Mouse (Mus musculus): ENCODE measurements around the gene Cubn. TPM values are rescaled to one million over a fixed set of nuclear protein-coding genes. Genes with fewer than 3 reads are reported as not detected.

Cubn gene
- polyA plus RNA-seq, 1 experiment from 2014 or later: 1.5 TPM

- Histone ChIP-seq H3K9me3 (ENCODE audit: low read depth, low read length) (no peaks in the 10 kb centered on the region), H3K9ac (no peak overlapping the region), H3K4me1 (ENCODE audit: insufficient read depth) (no peaks in the 10 kb centered on the region), H3K4me3 (ENCODE audit: low read depth, low read length) (no peak overlapping the region), H3K36me3 (ENCODE audit: insufficient read depth) (no peaks in the 10 kb centered on the region), H3K4me2 (no peak overlapping the region), H3K27me3 (ENCODE audit: insufficient read depth, low read length) (no peaks in the 10 kb centered on the region), H3K27ac (ENCODE audit: low read depth) (no peak overlapping the region)
- no peak for TF ChIP-seq CTCF (IDR thresholded peaks at IDR 0.05; ENCODE audit: low read depth)
- no peak; the same call in 1 of the 2 replicates for ATAC-seq (ENCODE audit: insufficient read depth)
- DNase-seq: no peak
- WGBS: 80% methylated on average over 3 of the region's 3 CpGs
Observed at GRCm38 (mm10) chr2:13529253-13529933, 37.8 kb upstream of the Cubn start.

GRCm38 (mm10) chr2:13527531-13527930, 35.9 kb upstream of the Cubn start:
- no peak overlapping the region for H3K27ac ChIP-seq (ENCODE audit: low read depth)
- H3K9me3 ChIP-seq (ENCODE audit: low read depth, low read length): no peaks in the 10 kb centered on the region
- no peak overlapping the region for H3K4me2 ChIP-seq
- H3K4me3 ChIP-seq (ENCODE audit: low read depth, low read length): no peak overlapping the region
- WGBS: 63% methylated on average over 4 of the region's 4 CpGs
- no peaks in the 10 kb centered on the region for H3K36me3 ChIP-seq (ENCODE audit: insufficient read depth)
- TF ChIP-seq CTCF (IDR thresholded peaks at IDR 0.05; ENCODE audit: low read depth): no peak
- no peaks in the 10 kb centered on the region for H3K4me1 ChIP-seq (ENCODE audit: insufficient read depth)
- no peaks in the 10 kb centered on the region for H3K27me3 ChIP-seq (ENCODE audit: insufficient read depth, low read length)
- H3K9ac ChIP-seq: no peak overlapping the region
- DNase-seq (peak; percentile 26), ATAC-seq (ENCODE audit: insufficient read depth) (no peak)

GRCm38 (mm10) chr2:13527125-13527524, 35.5 kb upstream of the Cubn start:
- Histone ChIP-seq H3K9me3 (ENCODE audit: low read depth, low read length) (no peaks in the 10 kb centered on the region), H3K4me3 (ENCODE audit: low read depth, low read length) (no peak overlapping the region), H3K27ac (ENCODE audit: low read depth) (no peak overlapping the region), H3K4me1 (ENCODE audit: insufficient read depth) (no peaks in the 10 kb centered on the region), H3K36me3 (ENCODE audit: insufficient read depth) (no peaks in the 10 kb centered on the region), H3K9ac (no peak overlapping the region), H3K4me2 (no peak overlapping the region), H3K27me3 (ENCODE audit: insufficient read depth, low read length) (no peaks in the 10 kb centered on the region)
- no peak for ATAC-seq (ENCODE audit: insufficient read depth)
- no peak for TF ChIP-seq CTCF (IDR thresholded peaks at IDR 0.05; ENCODE audit: low read depth)
- 70% methylated on average over 2 of the region's 2 CpGs for WGBS
- DNase-seq: no peak

GRCm38 (mm10) chr2:13526205-13526604, 34.6 kb upstream of the Cubn start:
- 63% methylated on average over 2 of the region's 2 CpGs for WGBS
- ATAC-seq (ENCODE audit: insufficient read depth): no peak
- Histone ChIP-seq H3K4me3 (ENCODE audit: low read depth, low read length) (no peak overlapping the region), H3K4me1 (ENCODE audit: insufficient read depth) (no peaks in the 10 kb centered on the region), H3K4me2 (no peak overlapping the region), H3K27me3 (ENCODE audit: insufficient read depth, low read length) (no peaks in the 10 kb centered on the region), H3K9me3 (ENCODE audit: low read depth, low read length) (no peaks in the 10 kb centered on the region), H3K36me3 (ENCODE audit: insufficient read depth) (no peaks in the 10 kb centered on the region), H3K27ac (ENCODE audit: low read depth) (no peak overlapping the region), H3K9ac (no peak overlapping the region)
- DNase-seq: no peak
- no peak for TF ChIP-seq CTCF (IDR thresholded peaks at IDR 0.05; ENCODE audit: low read depth)

GRCm38 (mm10) chr2:13523540-13524456, 32.2 kb upstream of the Cubn start:
- Histone ChIP-seq H3K36me3 (ENCODE audit: insufficient read depth) (no peaks in the 10 kb centered on the region), H3K27ac (ENCODE audit: low read depth) (no peak overlapping the region; the same call in 1 of the 2 replicates), H3K4me1 (ENCODE audit: insufficient read depth) (no peaks in the 10 kb centered on the region), H3K9ac (no peak overlapping the region), H3K9me3 (ENCODE audit: low read depth, low read length) (no peaks in the 10 kb centered on the region), H3K27me3 (ENCODE audit: insufficient read depth, low read length) (no peaks in the 10 kb centered on the region), H3K4me2 (no peak overlapping the region), H3K4me3 (ENCODE audit: low read depth, low read length) (no peak overlapping the region)
- ATAC-seq (ENCODE audit: insufficient read depth): peak; percentile 77
- TF ChIP-seq CTCF (IDR thresholded peaks at IDR 0.05; ENCODE audit: low read depth): no peak
- 36% methylated on average over 8 of the region's 8 CpGs for WGBS
- DNase-seq: peak; percentile 40

- no peak overlapping the region for H3K27ac ChIP-seq (ENCODE audit: low read depth)
- 24% methylated on average over 8 of the region's 8 CpGs for WGBS
- H3K9ac ChIP-seq: no peak overlapping the region
- no peak overlapping the region for H3K4me3 ChIP-seq (ENCODE audit: low read depth, low read length)
- ATAC-seq (ENCODE audit: insufficient read depth) (no peak), DNase-seq (peak; percentile 49)
- H3K27me3 ChIP-seq (ENCODE audit: insufficient read depth, low read length): no peaks in the 10 kb centered on the region
- H3K36me3 ChIP-seq (ENCODE audit: insufficient read depth): no peaks in the 10 kb centered on the region
- no peaks in the 10 kb centered on the region for H3K4me1 ChIP-seq (ENCODE audit: insufficient read depth)
- no peaks in the 10 kb centered on the region for H3K9me3 ChIP-seq (ENCODE audit: low read depth, low read length)
- TF ChIP-seq CTCF (IDR thresholded peaks at IDR 0.05; ENCODE audit: low read depth): no peak
- no peak overlapping the region for H3K4me2 ChIP-seq
Observed at GRCm38 (mm10) chr2:13522106-13522505, 30.5 kb upstream of the Cubn start.

- Histone ChIP-seq H3K4me2 (no peak overlapping the region), H3K9me3 (ENCODE audit: low read depth, low read length) (no peaks in the 10 kb centered on the region), H3K27me3 (ENCODE audit: insufficient read depth, low read length) (no peaks in the 10 kb centered on the region), H3K9ac (no peak overlapping the region), H3K4me1 (ENCODE audit: insufficient read depth) (no peaks in the 10 kb centered on the region), H3K27ac (ENCODE audit: low read depth) (no peak overlapping the region), H3K4me3 (ENCODE audit: low read depth, low read length) (no peak overlapping the region), H3K36me3 (ENCODE audit: insufficient read depth) (peaks cover 3% of the 10 kb centered on the region; the same call in 1 of the 2 replicates)
- no peak for ATAC-seq (ENCODE audit: insufficient read depth)
- DNase-seq: no peak
- TF ChIP-seq CTCF (IDR thresholded peaks at IDR 0.05; ENCODE audit: low read depth): no peak
- 56% methylated on average over 4 of the region's 4 CpGs for WGBS
Observed at GRCm38 (mm10) chr2:13514949-13515348, 23.3 kb upstream of the Cubn start.
